Mouse (Mus musculus): ENCODE results near the gene Hhip.
A peak's percentile ranks its signal among the peaks of the same experiment; 100 is the strongest.

Gene Hhip

GRCm38 (mm10) chr8:80057198-80058174 lies at the start of gene Hhip:
Gene Hhip, minus strand, starts transcription at chr8:80058006.
- peak; percentile 4 for DNase-seq (ENCODE audit: low read depth, low spot score)

GRCm38 (mm10) chr8:80087021-80087420 lies 29.2 kb upstream of the Hhip start:
- no peak for DNase-seq (ENCODE audit: low read depth, low spot score)

DNA sequence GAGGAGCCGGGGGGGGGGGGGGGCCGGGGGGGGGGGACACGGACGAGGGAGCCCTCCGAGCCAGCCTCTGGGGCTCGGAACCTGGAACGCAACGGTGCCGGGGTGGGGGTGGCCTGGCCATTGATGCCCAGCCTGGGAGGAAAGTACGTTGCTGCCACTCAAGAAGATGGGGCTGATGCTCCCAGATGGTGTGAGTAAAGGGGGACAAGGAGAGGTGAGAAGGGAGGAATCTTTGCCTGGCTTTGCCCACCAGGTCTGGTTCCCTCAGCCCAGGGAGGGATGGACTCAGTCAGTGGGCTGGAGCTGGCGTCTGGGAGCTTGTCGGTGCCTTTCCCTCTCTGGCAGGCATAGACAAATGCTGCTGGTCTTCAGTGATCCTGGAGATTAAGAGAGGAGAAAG lies 387 bp upstream of the Hhip start:
- no peak for DNase-seq (ENCODE audit: low read depth, low spot score)

DNA sequence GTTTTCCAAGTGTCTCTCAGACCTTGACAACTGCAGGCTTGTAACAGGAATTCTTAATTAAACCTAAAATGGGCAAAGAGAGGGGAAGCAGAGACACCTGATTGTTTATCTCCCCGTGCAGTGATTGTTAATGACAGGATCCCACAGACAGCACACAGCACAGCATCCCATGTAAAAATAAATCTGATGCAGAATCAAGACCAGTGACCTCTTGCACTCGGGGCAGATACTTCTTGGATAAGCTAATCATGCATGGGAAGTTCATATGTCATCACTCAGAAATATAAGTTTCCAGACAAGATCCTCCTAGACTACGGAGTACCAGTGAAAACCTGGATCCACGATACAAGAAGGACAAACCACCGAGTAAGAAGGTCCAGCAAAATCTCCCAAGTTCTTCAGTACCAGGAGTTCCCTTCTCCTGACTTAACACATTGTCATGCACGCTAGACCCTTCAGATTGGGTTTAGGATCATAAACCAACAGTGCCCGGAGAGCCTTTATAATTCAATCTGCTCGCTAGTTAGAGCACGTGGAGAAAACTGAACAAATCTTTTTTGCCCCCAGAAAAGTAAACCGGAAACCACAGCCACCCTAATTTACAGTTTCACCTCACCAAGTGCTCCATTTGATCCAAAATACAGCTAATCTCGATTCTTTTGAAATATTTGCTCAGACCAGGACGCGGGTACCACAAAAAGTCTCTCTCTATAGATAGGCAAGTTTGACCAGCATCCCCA lies 1.3 kb downstream of the Hhip start:
- no peak for DNase-seq (ENCODE audit: low read depth, low spot score)

GRCm38 (mm10) chr8:80055777-80056176 lies 2.0 kb downstream of the Hhip start:
- no peak for DNase-seq (ENCODE audit: low read depth, low spot score)

- DNase-seq (ENCODE audit: low read depth, low spot score) = no peak
These were observed 2.7 kb downstream of the Hhip start for GRCm38 (mm10) chr8:80055094-80055493.

- DNase-seq (ENCODE audit: low read depth, low spot score) = no peak
These were observed 3.6 kb downstream of the Hhip start for GRCm38 (mm10) chr8:80054216-80054615.

GRCm38 (mm10) chr8:80052838-80053237 lies 5.0 kb downstream of the Hhip start:
- DNase-seq (ENCODE audit: low read depth, low spot score) = no peak

DNA sequence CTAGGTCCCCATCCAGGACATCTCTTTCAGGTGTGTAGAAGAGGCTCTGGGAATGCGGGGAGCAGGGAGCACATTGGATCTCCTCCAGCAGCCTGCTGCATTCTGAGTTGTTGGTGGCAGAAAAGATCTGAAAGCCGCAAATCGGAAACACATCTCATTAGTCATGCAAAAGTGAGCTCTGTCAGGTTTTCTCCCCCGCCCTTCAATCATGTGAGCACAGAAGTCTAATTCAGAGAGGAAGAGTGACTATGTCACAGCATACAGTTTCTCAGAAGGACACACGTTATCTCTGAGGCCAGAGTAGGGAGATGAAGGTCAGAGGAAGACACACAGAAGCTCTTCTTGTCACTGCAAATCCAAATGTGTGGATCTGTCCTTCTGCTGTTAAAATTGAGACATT lies 6.3 kb downstream of the Hhip start:
- no peak for DNase-seq (ENCODE audit: low read depth, low spot score)

GRCm38 (mm10) chr8:80049256-80050005 lies 8.4 kb downstream of the Hhip start:
- DNase-seq (ENCODE audit: low read depth, low spot score) = no peak

GRCm38 (mm10) chr8:80048256-80048655 lies 9.6 kb downstream of the Hhip start:
- no peak for DNase-seq (ENCODE audit: low read depth, low spot score)

GRCm38 (mm10) chr8:80037644-80038253 lies 20.1 kb downstream of the Hhip start:
- no peak for DNase-seq (ENCODE audit: low read depth, low spot score)

- DNase-seq (ENCODE audit: low read depth, low spot score) = no peak
These were observed 25.2 kb downstream of the Hhip start for GRCm38 (mm10) chr8:80032604-80033003.

- DNase-seq (ENCODE audit: low read depth, low spot score) = no peak
These were observed 26.2 kb downstream of the Hhip start for GRCm38 (mm10) chr8:80031330-80032293.

DNA sequence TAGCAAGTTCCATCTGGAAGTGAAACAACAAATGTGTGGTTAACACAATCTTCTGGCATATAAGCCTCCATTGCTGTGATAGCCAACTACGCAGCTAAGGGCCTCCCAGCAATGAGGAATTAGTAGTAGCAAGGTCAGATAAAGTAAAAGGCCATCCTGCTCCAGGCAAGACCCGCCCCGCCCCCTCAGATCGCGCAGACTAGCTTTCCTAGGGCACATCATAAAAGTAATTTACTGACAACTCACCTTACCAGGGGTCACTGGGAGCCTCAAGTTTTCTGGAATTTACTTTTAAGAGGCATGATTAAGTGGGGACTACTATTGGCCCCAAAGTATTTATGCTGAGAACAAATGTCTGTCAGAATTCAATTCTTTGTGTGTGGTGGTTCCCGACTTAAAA lies 28.2 kb downstream of the Hhip start:
- no peak for DNase-seq (ENCODE audit: low read depth, low spot score)

DNA sequence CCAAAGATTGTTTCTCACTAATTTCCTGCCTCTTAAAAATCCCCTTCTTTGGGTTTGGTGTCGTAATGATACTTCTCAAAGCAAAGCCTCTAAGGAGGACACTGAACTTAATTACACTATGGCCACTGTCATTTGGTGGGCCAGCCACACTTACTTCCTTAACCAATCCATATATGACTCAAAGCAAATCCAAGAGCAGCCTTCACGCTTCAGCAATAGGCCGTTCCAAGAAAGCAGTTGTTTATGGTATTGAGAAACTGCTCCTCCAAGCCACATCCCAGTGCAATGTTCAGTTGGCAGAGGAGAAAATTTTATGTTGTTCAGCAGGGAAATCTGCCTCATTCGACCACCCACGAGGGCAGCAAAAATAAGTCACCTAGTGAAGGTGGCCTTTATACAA lies 37.3 kb downstream of the Hhip start:
- DNase-seq (ENCODE audit: low read depth, low spot score) = no peak

DNA sequence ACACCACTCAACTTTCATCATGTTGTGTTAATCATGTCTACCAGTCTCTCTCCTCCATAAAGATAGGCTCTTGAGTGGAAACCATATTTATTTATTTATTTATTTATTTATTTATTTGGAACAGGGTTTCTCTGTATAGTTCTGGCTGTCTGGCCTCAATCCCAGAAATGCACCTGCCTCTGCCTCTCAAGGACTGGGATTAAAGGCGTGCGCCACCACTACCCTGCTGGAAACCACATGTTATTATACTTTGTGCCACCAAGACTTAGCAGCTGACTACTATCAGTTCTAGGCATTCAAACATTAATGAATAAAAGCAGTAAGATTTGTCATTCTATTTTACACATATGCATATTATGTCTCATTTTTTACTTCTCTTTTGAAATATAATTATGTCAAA lies 42.0 kb downstream of the Hhip start:
- DNase-seq (ENCODE audit: low read depth, low spot score) = no peak

GRCm38 (mm10) chr8:80004421-80004820 lies 53.4 kb downstream of the Hhip start:
- no peak for DNase-seq (ENCODE audit: low read depth, low spot score)

GRCm38 (mm10) chr8:80002313-80002712 lies 55.5 kb downstream of the Hhip start:
- no peak for DNase-seq (ENCODE audit: low read depth, low spot score)

DNA sequence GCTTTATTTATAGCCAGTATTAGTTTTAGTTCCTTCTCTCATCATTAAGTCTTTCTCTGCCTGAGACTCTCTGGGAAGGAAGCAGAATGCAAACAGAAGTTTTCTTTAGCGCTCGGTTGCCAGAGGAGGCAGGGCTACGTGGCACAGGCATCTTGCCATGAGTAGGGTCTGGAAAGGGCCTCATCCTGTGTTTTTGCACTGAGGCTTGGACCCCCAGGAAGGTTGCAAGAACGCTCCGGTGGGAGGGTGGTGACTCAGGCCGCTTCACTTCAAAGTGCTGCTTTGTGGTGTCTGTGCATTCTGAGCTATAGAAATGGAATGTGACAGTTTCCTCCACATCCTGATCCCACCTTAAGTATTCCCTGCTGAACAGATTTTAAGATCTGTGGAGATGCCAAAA lies 62.7 kb downstream of the Hhip start:
- DNase-seq (ENCODE audit: low read depth, low spot score) = no peak
